Mouse (Mus musculus): ENCODE data around the gene Pygo1.

GRCm38 (mm10) chr9:72890499-72891085, 34.9 kb upstream of the Pygo1 start:
- TF ChIP-seq TCF12 (IDR thresholded peaks at IDR 0.05; ENCODE audit: insufficient read depth, poor library complexity, severe bottlenecking) (no peak), POLR2A (IDR thresholded peaks at IDR 0.05; ENCODE audit: insufficient read length, low read depth) (no peak), USF1 (IDR thresholded peaks at IDR 0.05; ENCODE audit: low read depth) (no peak)

All from myocyte (in vitro differentiated cells).